Mouse (Mus musculus) right cerebral cortex, postnatal 36 days (tissue): ENCODE results near the gene Tmem121b.

Experiments
- DNase-seq, 2 experiments: peaks; one replicate each; pipeline ENCODE4 v3.0.0; 2022; ENCODE audit warnings: low spot score in 2 of 2, mixed read lengths in 1 of 2

The Tmem121b gene

DNA sequence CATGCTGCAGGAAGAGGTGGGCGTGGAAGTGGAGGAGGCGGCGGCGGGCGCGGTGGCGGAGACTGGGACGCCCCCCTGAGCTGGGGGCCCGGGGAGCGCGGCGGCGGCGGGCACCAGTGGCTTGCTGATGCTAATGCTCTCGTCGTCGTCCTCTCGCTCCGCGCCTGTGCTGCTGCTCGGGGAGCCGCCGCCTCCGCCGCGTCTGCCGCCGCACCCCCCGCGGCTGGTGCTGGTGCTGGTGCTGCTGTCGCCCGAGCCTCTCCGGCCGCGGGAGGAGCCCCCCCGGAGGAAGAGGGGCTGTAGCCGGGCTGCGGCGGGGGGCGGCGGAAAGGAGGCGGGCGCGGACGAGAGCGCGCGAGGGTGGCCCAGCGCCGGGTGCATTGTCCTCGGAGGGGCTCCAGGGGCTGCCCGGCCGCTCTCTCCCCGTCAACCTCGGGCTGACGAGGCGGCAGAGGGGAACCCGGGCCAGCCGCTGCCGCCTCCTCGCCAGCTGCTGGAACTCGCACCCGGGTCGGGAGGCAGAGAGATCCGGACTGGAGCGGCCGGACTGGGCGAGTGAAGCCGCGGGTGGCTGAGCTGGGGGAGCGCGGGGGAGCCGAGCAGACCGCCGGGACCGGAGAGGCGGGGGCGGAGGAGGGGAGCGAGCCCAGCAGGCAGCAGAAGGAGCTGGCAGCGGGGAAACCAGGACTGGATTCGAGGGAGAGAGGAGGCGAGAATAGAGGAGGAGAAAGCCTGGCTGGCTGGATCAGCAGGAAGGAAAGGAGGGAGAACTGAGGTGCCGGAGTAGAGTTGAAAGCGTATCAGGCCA is at the start of gene Tmem121b:
Tmem121b (minus strand) TSS at position 434 of the 808 bp plus-strand sequence.
- DNase-seq: peak; percentile 88 to 92

DNA sequence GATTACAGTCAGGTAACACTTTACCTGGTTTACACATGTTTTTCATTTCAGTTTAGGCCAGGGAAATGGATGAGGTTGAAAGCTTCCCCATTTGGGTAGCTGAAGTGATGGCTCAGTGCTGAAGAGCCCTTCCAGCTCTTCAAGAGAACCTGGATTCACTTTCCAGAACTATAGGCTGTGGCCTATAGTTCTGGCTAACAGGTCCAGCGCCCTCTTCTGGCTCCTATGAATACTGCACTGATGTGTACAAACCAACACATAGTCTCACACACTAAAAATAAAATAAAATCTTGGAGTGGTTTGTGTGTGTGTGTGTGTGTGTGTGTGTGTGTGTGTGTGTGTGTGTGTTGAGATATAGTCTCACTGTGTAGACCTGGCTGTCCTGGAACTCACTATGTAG is 48.5 kb upstream of the Tmem121b start:
- no peak for DNase-seq

DNA sequence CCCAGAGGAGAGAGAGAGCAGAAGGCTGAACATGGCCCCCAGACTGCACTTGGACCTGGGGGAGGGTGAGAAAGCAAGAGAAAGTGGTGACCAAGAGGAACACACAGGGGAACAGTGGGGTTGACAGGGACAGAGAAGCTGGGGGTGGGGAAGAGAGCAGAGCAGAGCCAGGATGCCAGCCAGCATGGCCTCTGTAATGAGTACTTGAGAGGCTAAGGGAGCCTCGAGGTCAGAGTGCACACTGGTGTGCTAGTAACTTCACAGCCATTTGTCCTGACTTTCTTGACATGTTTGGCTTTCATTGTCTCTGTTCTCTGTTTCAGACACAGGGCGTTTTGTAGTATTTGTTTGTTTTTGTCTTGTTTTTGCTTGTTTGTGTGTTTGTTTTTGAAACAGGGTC is 47.8 kb upstream of the Tmem121b start:
- no peak for DNase-seq

DNA sequence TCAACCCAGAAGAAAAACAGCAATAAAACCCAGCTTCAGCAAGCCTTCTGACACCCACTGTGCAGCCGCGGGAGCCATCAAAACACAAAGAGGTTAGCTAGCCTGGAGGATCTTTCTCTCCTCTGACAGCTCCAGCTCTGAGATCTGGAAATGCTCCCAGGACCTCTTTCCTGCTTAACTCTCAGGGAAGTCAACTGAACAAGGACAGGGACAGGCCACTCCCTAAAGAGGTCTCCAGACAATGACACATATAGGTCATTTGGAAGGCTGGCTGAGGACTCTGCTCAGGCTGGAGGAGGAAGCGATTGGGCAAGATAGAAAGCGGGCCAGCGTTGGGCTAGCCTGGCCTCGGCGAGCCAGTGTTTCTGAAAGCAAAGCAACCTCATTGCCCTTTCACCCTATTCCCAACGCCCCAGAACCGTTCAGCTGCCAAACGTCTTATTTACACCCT is 46.2 kb upstream of the Tmem121b start:
- no peak for DNase-seq

DNA sequence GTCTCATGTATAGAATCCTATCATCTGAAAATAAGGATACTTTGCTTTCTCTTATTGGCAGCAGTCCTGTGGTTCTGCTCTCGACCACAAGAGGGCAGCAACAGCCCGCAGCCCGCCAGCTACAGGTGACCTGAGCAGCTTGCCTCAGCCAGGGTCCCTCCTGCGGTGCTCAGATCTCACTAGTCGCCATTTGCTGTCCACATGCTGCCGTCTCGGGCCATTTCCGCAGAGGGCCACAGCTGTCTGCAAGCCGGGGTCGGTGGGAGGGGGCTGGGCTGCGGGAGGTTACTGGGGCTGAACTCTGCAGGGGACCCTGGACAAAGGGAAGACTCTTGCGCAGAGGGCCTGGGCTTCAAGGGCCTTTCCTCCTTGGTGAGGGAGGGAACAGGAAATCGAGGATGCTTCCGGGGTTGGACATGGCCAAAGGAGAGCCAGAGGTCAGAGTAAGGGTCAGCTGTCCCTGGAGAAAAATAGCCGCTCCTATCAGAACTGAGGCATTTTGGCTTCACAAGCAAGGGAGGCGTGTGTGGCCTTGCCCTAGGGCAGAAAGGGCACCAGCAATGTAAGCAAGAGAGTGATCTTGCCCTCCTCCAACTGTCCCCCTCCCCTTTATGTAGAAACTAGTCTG is 45.6 kb upstream of the Tmem121b start:
- peak; percentile 25 to 42 for DNase-seq

DNA sequence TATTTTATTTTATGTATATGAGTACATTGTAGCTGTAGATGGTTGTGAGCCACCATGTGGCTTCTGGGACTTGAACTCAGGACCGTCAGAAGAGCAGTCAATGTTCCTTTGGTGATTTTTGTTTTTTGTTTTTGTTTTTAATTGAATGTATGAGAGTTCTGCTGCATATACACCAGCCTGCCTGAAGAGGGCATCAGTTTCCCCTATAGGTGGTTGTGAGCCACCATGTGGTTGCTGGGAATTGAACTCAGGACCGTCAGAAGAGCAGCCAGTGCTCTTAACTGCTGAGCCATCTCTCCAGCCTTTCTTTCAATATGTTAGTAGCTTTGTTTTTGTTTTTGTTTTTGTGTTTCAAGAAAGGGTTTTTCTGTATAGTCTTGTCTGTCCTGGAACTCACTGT is 42.7 kb upstream of the Tmem121b start:
- DNase-seq: no peak

DNA sequence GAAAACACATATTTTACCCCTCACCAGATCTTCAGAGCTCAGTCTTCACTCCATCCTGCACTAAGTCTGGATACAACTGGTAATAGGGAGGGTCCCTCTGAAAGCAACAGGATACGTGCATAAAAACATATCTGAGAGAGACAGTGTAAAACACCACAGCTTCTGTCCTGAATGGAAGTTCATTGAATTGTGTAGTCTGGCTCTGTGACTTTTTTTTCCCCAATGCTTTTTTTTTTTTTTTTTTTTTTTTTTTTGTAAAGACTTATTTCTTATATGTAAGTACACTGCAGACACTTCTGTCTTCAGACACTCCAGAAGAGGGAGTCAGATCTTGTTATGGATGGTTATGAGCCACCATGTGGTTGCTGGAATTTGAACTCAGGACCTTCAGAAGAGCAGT is 39.0 kb upstream of the Tmem121b start:
- DNase-seq: no peak

DNA sequence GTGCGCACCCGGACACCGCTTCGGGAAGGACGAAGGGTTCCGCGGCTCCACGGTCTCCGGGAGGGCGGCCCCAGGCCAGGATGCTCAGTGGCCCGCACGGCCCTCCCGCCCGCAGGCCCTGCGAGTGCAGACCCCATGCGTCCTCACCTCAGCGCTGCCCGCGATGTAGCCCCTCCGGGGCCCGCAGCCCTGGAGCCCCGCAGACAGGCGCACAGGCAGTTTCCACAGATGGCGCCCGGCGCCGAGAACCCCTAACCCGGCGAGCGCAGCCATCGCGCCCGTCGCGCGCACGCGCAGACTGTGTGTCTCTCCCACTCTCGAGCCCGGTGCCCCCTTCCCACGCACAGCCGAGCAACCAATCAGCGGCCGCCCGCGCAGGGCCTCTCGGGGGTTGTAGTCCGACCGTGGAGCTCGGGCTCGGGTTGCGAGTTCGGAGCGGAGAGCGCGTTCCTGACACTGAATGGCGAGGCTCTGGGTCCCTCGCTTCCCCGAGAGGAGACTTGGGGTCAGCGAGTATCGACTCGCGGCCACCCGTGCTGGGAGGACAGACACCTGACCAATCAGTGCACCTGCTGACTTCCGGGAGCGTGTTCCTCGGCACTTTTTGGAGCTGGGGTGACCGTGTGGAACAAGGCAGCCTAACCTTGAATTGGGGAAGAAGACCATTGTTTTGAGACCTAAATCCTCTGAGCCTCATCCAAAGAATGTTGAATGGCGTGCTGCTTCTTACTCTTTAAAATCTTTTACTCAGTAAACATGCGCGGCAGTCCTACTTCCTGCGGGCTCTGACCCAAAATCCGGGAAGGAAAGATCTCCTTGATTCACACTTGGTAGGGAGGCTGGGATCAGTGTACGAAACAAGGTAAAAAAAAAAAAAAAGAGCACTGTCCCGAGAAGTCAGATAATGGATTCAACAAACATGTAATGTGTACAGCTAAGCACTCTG is 37.7 kb upstream of the Tmem121b start, which contains the start of gene Hdhd5:
Hdhd5 (minus strand) TSS at position 300 of the 946 bp plus-strand sequence.
- peak; percentile 89 for DNase-seq

DNA sequence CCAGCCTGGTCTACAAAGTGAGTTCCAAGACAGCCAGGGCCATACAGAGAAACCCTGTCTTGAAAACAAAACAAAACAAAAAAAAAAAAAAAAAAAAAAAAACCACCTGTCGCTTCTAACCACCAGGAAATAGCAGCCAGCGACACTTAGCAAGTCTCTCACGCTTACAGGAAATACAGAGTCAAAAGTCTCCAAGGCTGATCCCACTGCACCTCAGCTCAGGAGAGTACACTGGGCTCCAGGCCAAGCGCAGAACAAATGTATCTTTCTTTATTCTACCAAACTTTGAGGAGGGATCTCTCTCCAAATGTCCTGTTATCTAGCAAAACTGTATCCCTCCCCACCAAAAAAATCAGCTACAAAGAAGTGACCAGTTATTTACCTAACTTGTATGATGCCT is 35.5 kb upstream of the Tmem121b start:
- no peak for DNase-seq

DNA sequence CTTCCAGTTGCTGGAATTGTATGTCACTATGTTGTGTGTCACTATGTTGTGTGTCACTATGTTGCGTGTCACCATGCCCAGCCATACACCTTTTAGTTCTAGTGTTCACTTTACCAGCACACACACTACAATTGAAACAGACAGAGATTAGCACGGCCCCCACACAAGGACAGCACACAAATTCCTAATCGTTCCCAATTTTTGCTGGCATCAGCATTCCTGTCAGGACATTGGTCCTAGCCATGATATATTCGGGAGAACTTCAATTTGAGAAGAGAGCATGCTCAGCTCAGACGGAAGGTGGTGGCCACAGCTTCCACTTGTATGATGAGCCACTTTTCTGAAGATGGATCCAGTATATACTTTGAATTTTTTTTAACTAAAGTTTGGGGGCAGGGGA is 31.2 kb upstream of the Tmem121b start:
- no peak for DNase-seq

DNA sequence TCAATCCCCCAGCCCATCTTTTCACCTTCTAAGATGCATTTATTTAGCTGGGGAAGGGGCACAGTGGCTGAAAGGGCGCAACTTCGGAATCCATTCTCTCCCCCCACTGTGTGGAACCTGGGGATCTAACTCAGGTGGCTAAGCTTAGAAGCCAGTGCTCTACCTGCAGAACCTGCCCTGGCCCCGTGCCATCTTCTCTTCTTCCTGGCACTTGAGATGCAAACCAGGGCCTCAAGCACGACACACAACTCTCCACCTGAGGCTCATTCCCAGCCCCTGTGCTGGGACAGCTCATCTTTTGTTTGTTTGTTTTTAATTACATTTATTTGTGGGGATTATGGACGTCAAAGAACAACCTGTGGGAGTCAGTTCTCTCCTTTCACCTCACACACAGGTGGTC is 26.0 kb upstream of the Tmem121b start:
- DNase-seq: no peak

DNA sequence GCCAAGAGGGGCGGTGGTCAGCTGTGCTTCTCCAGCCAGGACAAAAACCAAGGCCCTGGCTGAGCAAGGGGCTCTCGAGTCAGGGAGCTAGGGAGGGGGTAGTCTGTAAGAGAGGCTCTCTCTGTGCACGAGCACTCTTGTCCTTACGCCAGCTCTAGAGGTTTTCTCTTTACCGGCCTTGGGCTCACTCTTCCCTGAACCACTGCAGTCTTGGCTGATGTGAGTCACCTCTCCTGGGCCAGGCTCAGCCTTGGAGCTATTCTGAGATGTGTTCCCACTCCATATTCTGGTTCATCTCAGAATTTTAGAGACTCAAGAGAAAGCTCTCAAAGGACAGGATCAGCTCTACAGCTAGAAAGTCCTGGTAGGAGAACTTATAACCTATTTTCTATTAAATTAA is 23.7 kb upstream of the Tmem121b start:
- no peak for DNase-seq

DNA sequence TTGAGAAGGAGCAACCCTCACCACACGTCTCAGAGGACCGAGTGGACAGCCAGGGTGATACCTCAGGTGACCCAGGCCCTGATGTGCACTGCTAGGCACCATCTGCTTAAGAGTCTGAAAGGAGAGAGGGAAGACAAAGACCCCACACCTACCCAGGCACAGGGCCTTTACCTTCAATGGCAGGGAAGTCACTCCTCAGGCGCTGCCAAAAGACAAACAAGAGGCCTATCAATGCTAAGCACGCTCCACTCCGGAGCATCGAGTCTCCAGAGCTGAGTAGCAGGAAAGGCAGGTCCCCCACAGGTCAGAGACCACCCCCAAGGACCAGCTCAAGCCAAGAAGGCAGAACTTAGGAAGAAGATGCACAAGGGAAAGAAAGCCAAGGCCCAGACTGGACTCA is 23.3 kb upstream of the Tmem121b start:
- DNase-seq: no peak

DNA sequence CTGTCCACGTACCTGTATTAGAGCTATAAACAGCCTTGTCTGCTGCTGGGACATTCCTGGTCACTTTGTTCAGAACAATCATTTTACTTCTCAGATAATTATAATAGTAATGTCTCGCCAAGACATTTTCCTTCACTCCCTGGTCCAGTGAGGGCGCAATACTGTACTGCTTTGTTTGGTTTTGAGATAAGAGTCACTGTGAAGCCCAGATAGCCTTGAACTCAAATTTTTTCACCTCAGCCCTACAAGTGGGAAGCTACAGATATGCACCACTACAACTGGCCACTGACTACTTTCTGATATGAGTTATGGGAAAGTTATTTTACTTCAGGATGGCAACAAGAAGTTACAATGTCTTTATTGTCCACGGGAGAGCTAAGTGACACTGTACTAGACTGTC is 22.8 kb upstream of the Tmem121b start:
- DNase-seq: no peak

DNA sequence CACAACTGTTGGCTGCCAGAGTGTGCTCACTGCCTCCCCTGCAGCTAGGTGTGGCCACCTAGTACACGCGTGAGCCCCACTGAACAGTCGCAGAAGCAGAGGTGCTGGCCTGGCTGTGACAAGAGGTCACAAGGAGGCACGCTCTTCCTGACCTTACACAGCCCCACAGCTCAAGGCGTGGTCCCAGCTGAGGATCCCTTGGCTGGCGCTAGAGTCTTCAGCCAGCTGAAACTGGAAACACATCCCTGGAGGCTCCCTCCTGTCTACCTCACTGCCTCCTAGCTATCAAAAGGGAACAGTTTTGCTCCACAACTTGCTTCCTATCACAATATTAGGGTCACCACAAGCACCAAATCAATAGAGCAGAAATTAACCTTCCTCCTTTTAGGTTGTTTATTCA is 17.6 kb upstream of the Tmem121b start:
- DNase-seq: no peak

DNA sequence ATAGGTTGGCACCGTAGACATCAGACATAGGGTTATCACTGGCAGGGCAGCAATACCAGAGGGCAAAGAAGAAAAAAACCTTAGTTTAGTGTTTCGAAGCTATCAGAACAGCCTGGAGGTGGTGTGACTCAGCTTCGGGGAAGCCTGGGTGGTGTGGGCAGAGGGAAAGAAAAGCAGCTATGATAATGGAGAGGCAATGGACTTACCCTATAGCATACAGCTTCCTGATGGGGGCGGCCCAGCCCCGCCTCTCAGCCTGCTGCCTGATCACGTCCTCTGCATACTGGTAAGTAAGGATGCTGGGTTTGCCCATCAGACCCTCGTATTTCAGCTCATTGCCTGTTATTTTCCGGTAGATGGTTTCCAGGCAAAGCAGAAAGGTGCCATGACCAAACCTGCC is 16.8 kb upstream of the Tmem121b start:
- peak; percentile 82 to 87 for DNase-seq

DNA sequence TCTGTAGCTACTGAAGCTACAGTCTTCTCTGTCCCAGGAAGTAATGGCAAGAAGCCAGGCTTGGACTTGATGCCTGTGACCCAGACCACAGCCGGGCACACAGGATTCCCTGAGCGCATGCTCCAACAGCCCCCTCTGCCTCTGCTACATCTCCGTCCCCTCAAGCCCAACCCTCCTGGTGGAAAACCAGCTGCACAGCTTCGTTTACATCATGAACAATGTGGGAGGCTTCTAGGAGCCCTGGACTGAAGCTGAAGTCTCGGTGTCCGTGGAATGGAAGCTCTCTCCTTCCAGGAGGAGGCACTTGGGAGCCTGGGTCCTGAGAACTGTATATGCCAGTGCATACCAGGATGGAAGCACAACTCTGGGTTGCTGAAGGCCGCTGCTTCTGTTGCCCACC is 16.4 kb upstream of the Tmem121b start:
- DNase-seq: no peak

DNA sequence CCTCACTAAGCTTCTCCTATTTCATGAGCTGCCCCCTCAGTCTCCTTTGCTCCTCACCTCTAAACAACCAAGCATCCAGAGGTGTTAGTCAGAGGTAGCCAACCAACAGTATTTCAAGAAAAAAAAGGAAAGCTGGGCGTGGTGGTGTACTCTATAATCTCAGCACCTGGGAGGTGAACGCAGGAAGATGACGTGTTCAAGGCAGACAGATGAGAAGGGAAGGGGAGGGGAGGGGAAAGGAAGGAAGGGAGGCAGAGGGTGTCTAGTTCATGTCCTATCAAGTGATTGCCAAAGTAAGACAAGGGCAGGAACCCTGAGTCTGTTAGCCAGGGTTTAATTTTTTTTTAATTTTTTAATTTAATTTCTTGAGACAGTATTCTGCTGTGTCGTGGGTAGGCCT is 15.0 kb upstream of the Tmem121b start:
- no peak for DNase-seq

DNA sequence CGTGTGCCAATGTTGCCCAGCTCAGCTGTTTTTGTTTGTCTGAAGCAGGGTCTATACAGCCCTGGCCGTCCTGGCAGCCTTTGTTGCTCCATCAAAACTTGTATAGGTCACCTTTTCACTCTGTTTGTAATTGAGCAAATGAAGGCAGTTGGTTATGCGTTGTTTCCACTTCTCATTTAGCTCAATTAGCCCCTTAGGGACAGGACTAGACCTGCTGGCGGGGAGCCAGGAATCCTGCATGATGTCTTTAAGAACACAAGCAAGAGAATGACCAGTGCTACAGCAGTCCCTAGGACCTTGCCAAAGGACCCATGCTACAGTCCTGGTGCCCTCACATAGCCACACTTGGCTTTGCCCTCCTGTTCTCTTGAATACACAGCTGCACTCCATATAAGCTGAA is 11.9 kb upstream of the Tmem121b start:
- no peak for DNase-seq

DNA sequence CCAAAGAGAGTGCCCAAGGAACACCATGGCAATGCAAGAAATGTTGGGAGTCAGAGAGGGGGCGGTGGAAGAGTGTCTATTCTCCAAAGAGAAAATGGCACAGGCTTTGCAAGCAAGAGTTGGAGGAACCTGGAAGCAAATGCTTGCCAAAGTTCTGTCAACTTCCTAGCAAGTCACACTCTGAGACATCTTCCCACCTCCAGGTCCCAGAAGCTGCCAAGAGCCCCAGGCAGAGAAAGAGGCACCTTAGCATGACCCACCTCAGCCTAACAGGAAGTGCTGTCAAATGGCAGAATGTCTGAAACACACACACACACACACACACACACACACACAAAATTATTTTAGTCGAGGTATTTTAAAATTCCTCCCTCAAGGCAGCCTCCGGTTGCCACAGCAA is 10.4 kb upstream of the Tmem121b start:
- DNase-seq: peak; percentile 74 to 86

DNA sequence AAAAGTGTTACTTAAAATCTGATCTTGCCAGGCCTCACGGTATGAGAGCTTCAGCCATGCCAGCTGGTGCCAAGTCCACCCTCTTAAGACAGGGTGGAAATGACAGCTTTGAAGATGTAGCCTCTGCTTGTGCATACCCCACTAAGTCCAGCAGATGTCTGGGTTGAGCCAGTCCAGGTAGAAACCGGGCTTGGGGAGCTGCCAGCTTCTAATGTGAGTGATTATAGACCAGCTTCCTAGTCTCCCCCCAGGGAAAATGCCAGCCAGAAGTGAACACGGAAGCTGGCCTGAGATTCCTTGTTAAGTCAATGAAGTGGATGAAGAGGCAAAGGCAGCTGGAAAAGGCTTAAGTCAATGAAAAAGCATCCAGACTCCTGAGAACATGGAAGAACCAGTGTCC is 2.9 kb upstream of the Tmem121b start:
- DNase-seq: no peak
